Mouse (Mus musculus): ENCODE measurements around the gene Erg28. TPM values are rescaled to one million over a fixed set of nuclear protein-coding genes. Genes with fewer than 3 reads are reported as not detected.

The Erg28 gene
- polyA plus RNA-seq, 1 experiment: 0.21 TPM

GRCm38 (mm10) chr12:85854271-85854670 lies 29.9 kb upstream of the Erg28 start:
- no peaks in the 10 kb centered on the region for H3K9me3 ChIP-seq (ENCODE audit: control insufficient read depth, low read length)
- H3K27me3 ChIP-seq (ENCODE audit: control insufficient read depth): no peaks in the 10 kb centered on the region
- no peak overlapping the region for H3K4me3 ChIP-seq (replicated peaks)
- no peaks in the 10 kb centered on the region; the same call in 1 of the 2 replicates for H3K4me1 ChIP-seq (ENCODE audit: control insufficient read depth)
- no peak for TF ChIP-seq GATA1 (IDR thresholded peaks at IDR 0.05; ENCODE audit: low read length)
- TF ChIP-seq TAL1 (IDR thresholded peaks at IDR 0.05; ENCODE audit: low read length): no peak
- peaks cover 54% of the 10 kb centered on the region for H3K36me3 ChIP-seq (ENCODE audit: control insufficient read depth)

GRCm38 (mm10) chr12:85853836-85854235 lies 29.5 kb upstream of the Erg28 start:
- Histone ChIP-seq H3K4me1 (ENCODE audit: control insufficient read depth) (no peaks in the 10 kb centered on the region; the same call in 1 of the 2 replicates), H3K27me3 (ENCODE audit: control insufficient read depth) (no peaks in the 10 kb centered on the region), H3K36me3 (ENCODE audit: control insufficient read depth) (peaks cover 56% of the 10 kb centered on the region), H3K9me3 (ENCODE audit: control insufficient read depth, low read length) (no peaks in the 10 kb centered on the region), H3K4me3 (replicated peaks) (no peak overlapping the region)
- TF ChIP-seq TAL1 (IDR thresholded peaks at IDR 0.05; ENCODE audit: low read length) (no peak), GATA1 (IDR thresholded peaks at IDR 0.05; ENCODE audit: low read length) (no peak)

- no peak for TF ChIP-seq TAL1 (IDR thresholded peaks at IDR 0.05; ENCODE audit: low read length)
- no peak for TF ChIP-seq GATA1 (IDR thresholded peaks at IDR 0.05; ENCODE audit: low read length)
- peaks cover 59% of the 10 kb centered on the region for H3K36me3 ChIP-seq (ENCODE audit: control insufficient read depth)
- no peak overlapping the region for H3K4me3 ChIP-seq (replicated peaks)
- no peaks in the 10 kb centered on the region; the same call in 1 of the 2 replicates for H3K4me1 ChIP-seq (ENCODE audit: control insufficient read depth)
- no peaks in the 10 kb centered on the region for H3K27me3 ChIP-seq (ENCODE audit: control insufficient read depth)
- H3K9me3 ChIP-seq (ENCODE audit: control insufficient read depth, low read length): no peaks in the 10 kb centered on the region
These were observed 26.3 kb upstream of the Erg28 start for GRCm38 (mm10) chr12:85850661-85851060.

DNA sequence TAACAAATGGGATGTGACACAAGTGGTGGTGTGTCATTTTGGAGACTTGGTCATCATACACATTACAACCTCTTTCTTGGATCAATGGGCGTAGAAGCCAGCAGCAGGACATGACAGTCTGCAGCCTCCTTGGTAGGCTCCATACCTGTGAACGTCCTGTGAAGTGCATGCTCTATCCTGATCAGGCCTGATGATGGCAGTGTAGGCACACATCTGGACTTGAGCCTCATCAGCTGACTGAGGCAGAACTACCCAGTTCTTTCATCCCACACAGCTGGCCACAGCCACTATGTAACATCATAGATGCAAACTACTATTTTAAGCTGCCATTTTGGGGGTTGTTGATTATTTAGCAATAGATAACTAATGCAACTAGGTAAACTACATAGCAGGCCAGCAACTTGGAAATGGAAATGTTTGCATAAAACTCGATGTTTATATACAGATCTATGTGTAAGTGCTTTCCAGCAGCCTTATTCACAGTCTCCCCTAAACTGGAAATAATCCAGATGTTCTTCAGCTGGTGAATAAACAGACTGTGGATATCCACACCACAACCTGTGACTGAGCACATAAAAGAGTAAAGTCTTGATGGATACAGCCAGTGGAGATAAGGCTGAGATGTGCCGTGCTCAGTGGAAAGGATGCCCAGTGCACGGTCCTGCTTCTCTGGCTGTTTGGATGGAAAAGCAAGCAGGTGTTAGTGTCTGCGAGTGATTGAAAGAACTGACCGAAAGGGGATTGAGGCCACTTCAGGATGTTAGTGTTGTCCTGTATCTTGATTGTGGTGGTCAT lies 24.0 kb upstream of the Erg28 start:
- H3K4me1 ChIP-seq (ENCODE audit: control insufficient read depth): no peaks in the 10 kb centered on the region; the same call in 1 of the 2 replicates
- H3K27me3 ChIP-seq (ENCODE audit: control insufficient read depth): no peaks in the 10 kb centered on the region
- peaks cover 69% of the 10 kb centered on the region for H3K36me3 ChIP-seq (ENCODE audit: control insufficient read depth)
- no peaks in the 10 kb centered on the region for H3K9me3 ChIP-seq (ENCODE audit: control insufficient read depth, low read length)
- no peak for TF ChIP-seq GATA1 (IDR thresholded peaks at IDR 0.05; ENCODE audit: low read length)
- TF ChIP-seq TAL1 (IDR thresholded peaks at IDR 0.05; ENCODE audit: low read length): no peak
- no peak overlapping the region for H3K4me3 ChIP-seq (replicated peaks)

DNA sequence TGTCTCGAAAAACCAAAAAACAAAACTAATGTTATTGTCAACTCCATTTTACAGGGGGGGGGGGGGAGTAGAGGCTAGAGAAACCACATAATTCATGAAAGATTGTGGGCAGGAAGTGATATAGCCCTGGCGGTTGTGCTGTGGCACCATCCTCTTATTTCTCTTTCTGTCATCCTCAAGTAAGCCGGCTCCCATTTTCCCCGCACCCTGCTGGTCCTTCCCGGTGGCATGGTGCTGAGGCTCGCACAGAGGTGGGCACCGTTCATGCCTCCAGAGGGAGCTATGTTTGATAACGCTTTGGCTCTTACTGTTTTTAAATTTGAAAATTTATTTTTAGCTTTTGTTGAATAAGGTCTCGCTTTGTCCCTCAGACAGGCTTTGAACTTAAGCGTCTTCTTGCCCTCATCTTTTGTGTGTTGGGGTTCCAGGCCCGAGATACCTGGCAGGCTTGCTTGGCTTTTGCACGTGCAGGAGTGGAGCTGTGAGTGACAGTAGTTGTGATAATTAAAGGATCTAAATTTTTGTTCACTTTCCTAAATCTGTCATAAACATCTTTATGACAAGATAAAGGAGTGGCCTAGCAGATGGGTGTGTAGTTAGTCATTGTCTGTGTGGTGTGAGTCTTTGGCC lies 15.1 kb upstream of the Erg28 start:
- H3K36me3 ChIP-seq (ENCODE audit: control insufficient read depth): peaks cover 60% of the 10 kb centered on the region

GRCm38 (mm10) chr12:85837765-85838164 lies 13.4 kb upstream of the Erg28 start:
- Histone ChIP-seq H3K36me3 (ENCODE audit: control insufficient read depth) (peaks cover 59% of the 10 kb centered on the region), H3K27me3 (ENCODE audit: control insufficient read depth) (no peaks in the 10 kb centered on the region), H3K4me1 (ENCODE audit: control insufficient read depth) (no peaks in the 10 kb centered on the region), H3K4me3 (replicated peaks) (no peak overlapping the region), H3K9me3 (ENCODE audit: control insufficient read depth, low read length) (no peaks in the 10 kb centered on the region)
- TF ChIP-seq GATA1 (IDR thresholded peaks at IDR 0.05; ENCODE audit: low read length): no peak
- TF ChIP-seq TAL1 (IDR thresholded peaks at IDR 0.05; ENCODE audit: low read length): no peak

More for the DNA sequence above, 15.1 kb upstream of the Erg28 start:
- Histone ChIP-seq H3K9me3 (ENCODE audit: control insufficient read depth, low read length) (no peaks in the 10 kb centered on the region), H3K4me1 (ENCODE audit: control insufficient read depth) (no peaks in the 10 kb centered on the region), H3K4me3 (replicated peaks) (no peak overlapping the region), H3K27me3 (ENCODE audit: control insufficient read depth) (no peaks in the 10 kb centered on the region)
- TF ChIP-seq TAL1 (IDR thresholded peaks at IDR 0.05; ENCODE audit: low read length): no peak
- TF ChIP-seq GATA1 (IDR thresholded peaks at IDR 0.05; ENCODE audit: low read length): no peak

GRCm38 (mm10) chr12:85834543-85834942 lies 10.2 kb upstream of the Erg28 start:
- Histone ChIP-seq H3K4me3 (replicated peaks) (no peak overlapping the region), H3K9me3 (ENCODE audit: control insufficient read depth, low read length) (no peaks in the 10 kb centered on the region), H3K36me3 (ENCODE audit: control insufficient read depth) (peaks cover 63% of the 10 kb centered on the region), H3K4me1 (ENCODE audit: control insufficient read depth) (no peaks in the 10 kb centered on the region), H3K27me3 (ENCODE audit: control insufficient read depth) (no peaks in the 10 kb centered on the region)
- TF ChIP-seq TAL1 (IDR thresholded peaks at IDR 0.05; ENCODE audit: low read length) (no peak), GATA1 (IDR thresholded peaks at IDR 0.05; ENCODE audit: low read length) (no peak)

DNA sequence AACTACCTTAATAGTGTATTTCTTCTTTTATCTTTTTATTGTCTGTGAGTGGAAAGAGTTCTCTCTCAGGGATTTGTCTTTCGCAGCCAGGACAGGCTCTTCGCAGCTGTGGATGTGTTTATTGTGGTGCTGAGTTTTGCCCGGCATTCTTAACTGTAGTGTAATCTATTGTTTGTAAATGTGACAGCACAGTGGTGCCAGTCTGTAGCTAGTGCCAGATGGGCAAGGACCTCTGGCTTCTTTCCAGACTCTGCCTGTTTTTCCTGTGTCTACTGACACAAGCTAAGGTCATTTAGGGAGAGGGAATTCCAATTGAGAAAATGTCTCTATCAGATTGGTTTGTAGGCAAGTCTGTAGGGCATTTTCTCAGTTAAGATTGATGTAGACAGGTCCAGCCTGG lies 6.3 kb upstream of the Erg28 start:
- TF ChIP-seq GATA1 (IDR thresholded peaks at IDR 0.05; ENCODE audit: low read length) (no peak), TAL1 (IDR thresholded peaks at IDR 0.05; ENCODE audit: low read length) (no peak)
- Histone ChIP-seq H3K4me1 (ENCODE audit: control insufficient read depth) (peaks cover 17% of the 10 kb centered on the region), H3K36me3 (ENCODE audit: control insufficient read depth) (peaks cover 76% of the 10 kb centered on the region), H3K27me3 (ENCODE audit: control insufficient read depth) (no peaks in the 10 kb centered on the region), H3K9me3 (ENCODE audit: control insufficient read depth, low read length) (no peaks in the 10 kb centered on the region), H3K4me3 (replicated peaks) (no peak overlapping the region)

DNA sequence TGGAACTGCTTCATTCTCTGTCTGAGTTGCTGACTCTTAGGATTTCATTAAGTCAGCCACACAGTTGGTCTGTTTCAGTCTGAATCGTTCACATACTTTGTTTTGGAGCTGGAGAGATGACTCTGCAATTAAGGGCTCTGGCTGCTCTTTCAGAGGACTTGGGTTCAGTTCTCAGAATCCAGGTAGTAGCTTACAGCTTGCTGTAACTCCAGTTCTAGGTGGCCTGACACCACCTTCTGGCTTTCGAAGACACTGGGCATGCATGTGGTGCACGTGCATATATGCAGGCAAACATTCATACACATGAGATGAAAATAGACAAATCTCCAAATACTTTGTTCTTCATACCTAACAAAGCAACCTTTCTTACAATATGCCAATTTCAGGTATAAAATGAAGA lies 5.5 kb upstream of the Erg28 start:
- Histone ChIP-seq H3K9me3 (ENCODE audit: control insufficient read depth, low read length) (no peaks in the 10 kb centered on the region), H3K36me3 (ENCODE audit: control insufficient read depth) (peaks cover 73% of the 10 kb centered on the region)
- TF ChIP-seq GATA1 (IDR thresholded peaks at IDR 0.05; ENCODE audit: low read length): no peak
- no peak for TF ChIP-seq TAL1 (IDR thresholded peaks at IDR 0.05; ENCODE audit: low read length)

More for the DNA sequence above, 5.5 kb upstream of the Erg28 start:
- Histone ChIP-seq H3K27me3 (ENCODE audit: control insufficient read depth) (no peaks in the 10 kb centered on the region), H3K4me3 (replicated peaks) (no peak overlapping the region), H3K4me1 (ENCODE audit: control insufficient read depth) (peaks cover 24% of the 10 kb centered on the region)

Measured in erythroblast, embryonic 14.5 days (primary cell).